Mouse (Mus musculus) brain, embryonic 14.5 days (tissue): ENCODE results near the gene Odf2l.

Experiments
- CTCF ChIP-seq: fragments of 200-500 bp; IDR thresholded peaks from 2 replicates; pipeline ENCODE4 v1.5.1; 2012; ENCODE audit warnings: inconsistent platforms, mild to moderate bottlenecking, moderate library complexity, borderline replicate concordance; ENCODE audit not compliant: insufficient read depth, insufficient read length; ENCODE audit errors: extremely low read depth
- POLR2A ChIP-seq: fragments of 200-500 bp; IDR thresholded peaks from 2 replicates; pipeline ENCODE4 v1.6.1; 2012; ENCODE audit warnings: mild to moderate bottlenecking, inconsistent platforms, borderline replicate concordance; ENCODE audit not compliant: poor library complexity, insufficient read depth, insufficient read length, severe bottlenecking; ENCODE audit errors: extremely low read depth

GRCm38 (mm10) chr3:145103770-145104169 is 14.6 kb upstream of the Odf2l start:
- TF ChIP-seq POLR2A (no peak), CTCF (no peak)
